Mouse (Mus musculus) fat pad, adult 2 months (tissue): Measurements from ENCODE around the gene Higd1a.
A peak's percentile ranks its signal among the peaks of the same experiment; 100 is the strongest.

Source experiments
- DNase-seq: peaks from one replicate; pipeline ENCODE4 v3.0.0-alpha.2; 2011; ENCODE audit warnings: low read depth, low spot score; ENCODE audit errors: extremely low read depth

Higd1a gene

DNA sequence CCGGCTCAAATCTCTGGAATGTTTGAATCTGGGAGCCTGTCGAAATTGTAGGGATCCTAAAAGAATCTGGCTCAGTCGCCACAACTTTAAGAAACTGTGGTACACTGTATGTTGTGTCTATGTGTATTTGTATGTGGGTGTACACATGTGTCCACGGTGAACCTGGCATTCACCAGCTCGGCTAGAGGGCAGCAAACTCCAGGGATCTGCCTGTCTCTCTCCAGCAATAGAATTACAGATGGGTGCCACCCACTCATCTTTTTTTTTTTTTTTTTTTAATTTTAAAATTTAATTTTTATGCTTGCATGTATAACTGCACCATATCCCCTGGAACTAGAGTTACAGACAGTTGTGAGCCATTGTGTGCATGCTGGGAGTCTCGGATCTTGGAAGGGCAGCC lies 23.1 kb upstream of the Higd1a start:
- no peak for DNase-seq

DNA sequence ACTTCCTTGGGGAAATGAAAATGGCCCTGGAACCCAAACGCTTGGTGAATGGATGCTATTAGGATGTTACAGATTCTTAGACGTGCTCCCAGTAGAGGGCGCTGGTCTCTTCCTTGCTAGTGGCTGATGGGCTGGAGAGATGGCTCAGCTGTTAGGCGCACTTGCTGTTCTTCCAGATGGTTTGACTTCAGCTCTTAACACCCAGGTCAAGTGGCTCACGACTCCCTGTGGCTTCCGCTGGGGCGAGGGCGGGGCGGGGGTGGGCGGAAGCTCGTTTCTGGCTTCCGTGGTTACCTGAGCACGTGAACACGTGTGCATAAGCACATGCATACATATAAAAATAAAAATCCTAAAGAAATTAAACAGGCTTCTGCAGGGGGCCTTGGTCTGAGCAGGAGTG lies 22.7 kb upstream of the Higd1a start:
- no peak for DNase-seq

DNA sequence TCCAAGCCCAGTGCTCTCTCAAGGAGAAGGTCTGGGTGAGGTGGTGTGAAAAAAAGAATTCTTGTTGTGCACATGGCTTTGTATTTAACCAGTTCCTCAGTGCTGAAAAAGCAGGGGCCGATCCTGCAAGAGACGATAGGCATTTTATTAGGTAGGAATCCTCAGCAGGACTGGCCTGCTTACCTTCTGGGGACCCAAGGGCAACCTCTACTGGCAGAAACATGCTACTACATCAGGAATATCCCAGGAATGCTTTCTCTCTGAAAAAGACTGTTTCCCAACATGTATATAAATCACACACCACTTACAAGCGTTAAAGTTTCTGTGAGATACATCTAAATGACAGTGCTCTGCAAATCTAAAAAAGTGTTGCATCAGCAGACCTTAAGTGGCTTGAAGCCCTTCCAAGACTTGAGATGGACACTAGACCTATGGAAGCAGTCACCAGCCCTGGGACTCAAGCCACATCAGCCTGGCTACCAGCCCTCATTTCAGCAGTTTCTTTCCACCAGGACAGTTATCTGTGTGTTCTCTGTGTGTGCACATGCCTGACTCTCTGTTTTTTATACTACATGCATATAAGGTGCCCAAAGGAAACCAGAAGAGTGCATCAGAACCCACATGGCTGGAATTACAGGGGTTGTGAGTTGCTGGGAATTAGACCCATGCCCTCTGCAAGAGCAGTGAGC lies 19.0 kb upstream of the Higd1a start:
- DNase-seq = no peak

DNA sequence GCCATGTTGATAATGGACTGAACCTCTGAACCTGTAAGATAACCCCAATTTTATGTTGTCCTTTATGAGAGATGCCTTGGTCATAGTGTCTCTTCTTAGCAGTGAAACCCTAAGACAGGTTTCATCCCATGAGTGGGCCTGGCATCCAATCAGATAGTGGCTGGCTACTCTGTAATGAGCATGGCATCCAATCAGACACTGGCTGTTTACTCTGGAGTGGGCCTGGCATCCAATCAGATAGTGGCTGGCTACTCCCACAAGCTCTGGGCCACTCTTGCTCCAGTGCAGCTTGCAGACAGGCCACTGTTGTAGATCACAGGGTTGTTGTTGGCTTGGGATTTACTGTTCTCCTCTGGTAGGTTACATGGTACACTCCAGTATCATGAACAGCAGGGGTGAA lies 15.4 kb upstream of the Higd1a start:
- DNase-seq = no peak

DNA sequence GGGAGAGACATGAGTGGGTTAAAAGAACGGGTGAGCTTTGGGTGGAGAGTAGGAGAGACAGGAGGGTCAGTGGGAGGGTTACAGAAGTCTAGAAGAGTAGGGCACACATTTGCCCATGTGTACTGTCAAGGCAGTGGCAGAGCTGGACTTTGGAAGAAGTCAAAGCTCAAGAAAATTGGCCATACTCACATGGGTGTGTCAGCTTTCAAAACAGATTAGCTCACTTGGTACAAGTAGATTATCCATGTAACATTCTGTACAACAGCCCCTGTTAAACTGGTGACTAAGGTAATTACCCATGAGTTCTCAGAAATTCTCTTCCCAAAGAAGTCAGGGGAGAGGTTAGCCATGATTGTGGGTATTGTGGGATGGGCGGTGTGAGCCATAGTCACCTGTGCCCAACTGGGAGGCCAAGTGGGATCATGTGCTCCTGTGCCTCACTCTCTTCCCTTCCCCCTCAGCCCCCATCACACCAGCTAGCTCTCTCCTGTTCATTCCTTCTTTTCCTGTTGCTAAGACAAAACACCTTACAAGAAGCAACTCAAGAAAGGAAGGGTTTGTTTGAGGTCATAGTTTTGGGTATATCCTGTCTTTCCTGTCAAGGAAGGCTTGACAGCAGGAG lies 14.0 kb upstream of the Higd1a start:
- DNase-seq = no peak

DNA sequence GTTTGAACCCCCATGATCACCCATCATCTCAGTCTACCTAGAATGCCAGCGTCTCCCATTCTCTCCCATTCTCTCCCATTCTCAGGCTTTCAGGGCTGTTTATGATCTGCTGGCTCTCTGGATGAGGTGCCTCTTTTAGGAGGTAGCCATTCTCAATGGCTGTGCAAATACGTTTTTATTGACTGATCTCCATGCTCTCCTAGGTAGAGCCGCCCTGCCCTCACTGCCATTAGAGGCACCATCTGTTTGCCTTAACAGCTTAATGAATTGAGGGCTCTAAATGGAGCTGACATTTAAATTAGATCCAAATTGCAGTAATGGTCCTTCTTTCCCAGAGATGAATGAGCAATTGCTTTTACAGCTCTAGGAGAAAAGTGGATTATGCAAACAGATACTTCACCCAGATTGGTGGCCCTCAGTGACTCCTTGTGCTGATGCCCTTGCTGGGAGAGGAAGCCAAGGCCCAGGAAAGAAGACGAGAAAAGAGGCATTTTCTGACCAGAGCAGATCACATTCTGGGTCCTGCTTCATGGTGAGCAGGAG lies 11.9 kb upstream of the Higd1a start:
- DNase-seq = no peak

DNA sequence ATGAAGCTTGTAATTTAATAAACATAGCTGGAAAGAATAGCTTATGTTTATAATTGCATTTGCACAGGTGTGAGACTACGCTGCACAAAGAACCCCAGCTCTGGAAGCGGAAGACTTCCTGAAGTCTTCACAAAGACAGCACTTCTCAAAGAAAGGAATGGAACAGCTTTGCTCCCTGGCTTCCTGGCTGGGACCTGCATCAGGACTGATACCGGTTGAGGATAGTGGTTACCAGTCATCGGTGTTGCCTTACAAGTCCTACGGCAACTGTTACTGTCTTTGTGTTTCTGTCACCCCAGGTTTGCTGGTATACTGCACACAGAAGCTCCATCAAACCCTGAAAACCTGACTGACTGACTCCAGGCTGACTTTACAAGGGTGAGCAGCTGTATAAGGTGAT lies 11.3 kb upstream of the Higd1a start:
- no peak for DNase-seq

DNA sequence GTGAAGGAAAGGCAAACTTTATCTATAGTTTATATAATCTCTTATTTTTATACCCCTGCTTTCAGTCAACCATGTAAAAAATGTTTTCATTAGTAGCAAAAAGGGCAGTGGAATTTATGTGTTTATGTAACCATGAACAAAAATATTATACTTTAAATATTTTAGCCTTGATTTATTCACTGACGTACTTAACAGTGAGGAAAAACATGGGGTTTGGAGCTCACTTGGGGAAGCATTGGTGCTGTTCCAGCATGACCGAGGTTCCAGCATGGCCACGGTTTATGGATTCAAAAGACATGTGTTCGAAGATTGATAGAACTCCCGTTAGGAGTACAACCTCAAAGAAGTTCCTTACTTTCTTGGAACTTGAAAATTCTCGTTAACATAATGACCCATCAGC lies 10.1 kb upstream of the Higd1a start:
- no peak for DNase-seq

DNA sequence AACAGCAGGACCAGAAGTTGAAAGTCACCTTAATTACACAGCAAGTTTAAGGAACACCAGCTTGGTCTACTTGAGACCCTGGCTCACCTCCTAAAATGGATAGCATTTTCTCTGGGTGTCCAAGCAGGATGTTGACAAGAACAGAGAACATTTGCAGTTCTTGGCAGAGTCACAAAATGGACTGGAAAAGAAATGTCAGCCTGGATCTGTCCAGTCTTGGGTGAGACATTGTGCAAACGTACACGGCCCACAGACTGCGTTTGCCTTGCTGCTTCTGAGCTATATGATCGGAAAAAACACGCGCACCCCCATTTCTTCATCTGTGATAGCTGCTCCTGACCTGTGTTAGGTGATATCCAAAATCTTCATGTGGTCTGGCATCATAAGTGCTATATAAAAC lies 9.5 kb upstream of the Higd1a start:
- no peak for DNase-seq

DNA sequence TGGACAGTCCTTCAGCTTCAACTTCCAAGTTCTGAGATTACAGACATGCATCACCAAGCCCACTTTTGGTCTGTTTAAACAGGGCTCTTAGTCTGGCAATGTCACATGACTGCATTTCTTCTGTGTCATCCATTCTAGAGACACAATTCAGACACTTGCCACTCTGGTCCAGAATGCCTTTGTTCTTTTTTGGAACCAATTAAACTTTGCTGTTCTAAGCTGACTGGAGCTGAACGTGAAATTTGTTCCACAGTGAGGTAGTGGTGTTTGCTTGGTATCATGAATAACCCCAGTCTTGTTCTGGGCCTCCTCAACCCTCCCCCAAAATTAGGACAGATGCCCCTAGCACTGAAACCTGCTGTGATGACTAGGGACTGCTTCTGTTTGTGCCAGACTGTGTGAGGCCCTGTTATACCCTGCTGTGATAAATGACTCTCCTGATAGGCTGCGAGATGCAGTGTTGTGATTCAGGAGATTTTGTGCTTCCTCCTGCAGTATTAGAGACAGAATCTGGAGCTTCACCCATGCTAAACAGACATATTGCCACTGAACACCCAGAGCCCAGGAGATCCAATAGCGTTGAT lies 7.4 kb upstream of the Higd1a start:
- no peak for DNase-seq

DNA sequence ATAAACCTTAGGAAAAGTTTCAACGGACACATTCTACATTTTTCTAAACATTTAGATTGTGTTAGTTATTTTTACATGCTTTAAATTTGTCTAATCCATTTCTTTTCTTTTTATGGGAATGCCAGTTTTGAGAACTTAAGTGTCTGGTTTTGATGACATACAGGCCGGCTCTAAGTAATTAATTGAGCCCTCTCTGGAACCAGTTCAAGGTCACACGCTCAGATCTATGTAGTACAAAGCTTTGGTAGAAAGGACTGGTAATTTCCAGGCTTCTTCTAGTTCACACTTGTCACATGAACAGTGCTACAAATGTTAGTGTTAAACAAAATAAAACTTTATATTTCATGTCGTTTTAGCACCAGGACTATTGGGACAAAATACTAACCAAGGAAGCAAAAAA lies 6.7 kb upstream of the Higd1a start:
- no peak for DNase-seq

DNA sequence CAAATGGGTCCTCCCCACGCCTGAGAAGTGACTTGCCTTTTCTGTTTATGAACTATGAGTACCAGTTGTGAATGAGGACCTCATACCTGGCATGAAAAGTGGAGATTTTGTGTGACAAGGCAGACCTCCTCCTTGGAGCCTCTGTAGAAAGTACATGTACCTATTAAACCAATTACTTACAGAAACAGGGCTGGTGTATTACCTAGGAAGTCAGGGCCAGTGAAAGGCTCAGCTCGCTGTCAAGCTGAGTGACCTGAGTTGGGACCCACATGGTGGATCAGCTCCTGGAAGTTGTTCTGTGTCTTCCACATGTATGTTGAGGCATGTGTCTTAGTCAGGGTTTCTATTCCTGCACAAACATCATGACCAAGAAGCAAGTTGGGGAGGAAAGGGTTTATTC lies 2.8 kb upstream of the Higd1a start:
- no peak for DNase-seq

DNA sequence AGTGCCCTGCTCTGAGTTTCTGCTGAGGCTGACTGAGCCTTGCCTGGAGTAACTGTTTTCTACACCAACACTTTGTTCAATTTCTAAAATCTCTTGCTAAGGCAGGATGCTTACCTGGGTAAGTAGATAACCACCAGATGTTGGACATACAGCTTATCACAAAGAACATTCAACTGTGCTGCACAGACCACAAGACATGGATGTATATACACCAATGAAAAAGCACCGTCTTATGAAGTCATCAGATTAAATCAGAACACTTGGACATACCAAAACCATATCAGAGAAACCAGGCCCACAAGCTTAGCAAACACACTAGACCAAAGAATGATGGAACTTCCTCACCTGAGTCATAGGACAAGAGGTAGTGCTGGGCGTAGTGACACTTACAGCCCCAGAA lies 1.2 kb upstream of the Higd1a start:
- DNase-seq = no peak

DNA sequence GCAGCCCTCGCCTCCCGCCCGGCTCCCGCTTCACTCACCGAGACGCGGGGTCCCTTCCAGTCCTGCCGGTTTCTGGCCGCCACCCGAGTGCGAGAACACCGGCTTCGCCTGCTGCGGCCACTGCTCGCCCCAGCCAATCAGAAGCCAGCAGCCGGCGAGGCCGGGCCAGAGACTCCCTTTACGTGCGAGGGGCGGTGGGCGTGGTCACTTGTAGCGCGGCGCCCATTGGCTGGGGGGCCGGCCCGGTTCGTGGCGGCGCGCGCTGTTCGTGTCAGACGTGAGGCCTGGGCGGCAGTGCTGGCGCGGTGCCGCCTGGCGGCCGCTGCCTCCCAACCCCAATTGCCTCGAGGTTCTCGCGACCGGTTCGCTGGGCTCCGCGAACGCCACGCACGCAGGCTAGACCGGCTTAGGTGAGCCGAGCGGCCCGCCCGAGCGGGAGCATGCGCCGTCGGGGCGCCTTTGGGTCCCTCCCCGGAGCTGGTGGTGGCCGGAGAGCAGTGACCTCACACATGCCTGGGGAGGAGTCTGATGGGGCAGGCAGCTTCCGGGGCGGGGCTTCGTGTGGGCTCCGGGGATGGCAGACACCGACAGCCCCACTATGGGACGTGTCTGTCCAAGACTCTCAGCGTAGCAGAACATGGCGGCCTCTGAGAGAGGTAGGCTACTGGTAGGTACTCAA lies 549 bp downstream of the Higd1a start:
- peak; percentile 36 for DNase-seq

DNA sequence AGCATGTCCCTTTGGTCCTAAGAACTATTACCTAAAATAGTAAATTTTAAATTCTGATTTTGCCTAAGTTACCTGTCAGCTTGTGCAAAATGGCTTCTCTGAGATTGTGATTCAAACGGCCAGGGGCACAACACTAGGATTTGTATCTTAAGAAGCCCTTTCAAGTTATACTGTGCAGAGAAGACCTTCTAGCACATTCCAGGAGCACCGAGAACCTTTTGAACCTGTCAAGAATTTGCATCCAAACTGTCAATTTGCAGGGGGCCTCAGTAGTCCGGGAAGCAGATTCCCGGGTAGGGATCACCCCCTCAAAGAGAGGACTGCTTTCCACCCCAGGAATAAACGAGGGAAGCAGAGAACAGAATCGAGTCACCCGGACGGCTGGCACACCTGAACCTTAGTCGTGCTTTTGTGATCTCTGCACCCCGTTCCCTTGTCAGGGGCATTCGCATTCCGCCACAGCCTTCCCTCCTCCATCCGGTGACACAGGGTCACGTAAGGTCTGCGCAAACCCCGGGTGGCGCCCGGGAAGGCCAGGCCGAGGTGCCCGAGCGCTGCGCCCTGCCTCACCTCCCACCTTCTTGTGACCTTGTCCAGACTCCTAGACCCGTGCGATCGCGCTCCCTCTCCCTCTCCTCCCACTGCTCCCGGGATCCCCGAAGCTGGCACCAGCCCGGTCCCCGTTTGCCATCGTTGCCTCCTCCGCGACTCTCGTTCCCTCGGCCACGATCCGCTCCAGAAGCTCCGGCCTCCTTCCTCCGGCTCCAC lies 1.3 kb downstream of the Higd1a start:
- DNase-seq = no peak

DNA sequence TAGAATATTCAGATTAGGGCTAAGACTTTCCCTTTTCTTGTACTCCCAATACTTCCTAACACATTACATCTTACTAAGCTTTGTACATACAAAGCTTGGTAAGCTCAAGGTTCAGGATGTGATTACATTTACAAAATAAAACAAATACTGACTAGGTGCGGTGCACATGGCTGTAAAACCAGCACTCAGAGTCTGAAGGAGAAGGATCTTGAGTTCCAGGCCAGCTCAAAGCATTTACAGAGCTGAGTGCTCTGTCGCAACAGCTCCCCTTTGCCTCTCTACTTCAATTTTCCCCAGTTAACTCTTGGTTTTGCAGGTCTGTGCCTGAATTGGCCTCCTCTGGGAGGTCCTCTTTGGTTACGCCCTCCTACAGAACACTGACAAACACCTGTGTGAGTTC lies 3.9 kb downstream of the Higd1a start:
- DNase-seq = no peak

DNA sequence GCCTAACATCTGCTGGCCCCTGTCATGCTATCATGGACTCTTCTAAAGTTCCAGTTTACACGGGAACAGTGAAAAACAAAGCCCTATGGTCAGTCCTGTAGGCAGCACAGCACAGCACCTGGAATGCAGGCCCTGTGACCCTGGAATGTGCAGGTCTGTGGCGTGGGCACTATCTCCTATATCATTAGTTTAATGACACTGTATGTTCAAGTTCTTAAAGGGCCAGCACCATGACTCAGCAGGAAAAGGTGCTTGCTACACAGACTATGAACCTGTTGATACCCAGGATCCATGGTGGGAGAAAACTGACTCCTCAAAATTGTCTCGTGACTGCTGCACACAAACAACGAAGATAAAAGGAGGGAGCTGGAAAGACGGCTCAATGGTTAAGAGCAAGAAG lies 10.3 kb downstream of the Higd1a start:
- no peak for DNase-seq

DNA sequence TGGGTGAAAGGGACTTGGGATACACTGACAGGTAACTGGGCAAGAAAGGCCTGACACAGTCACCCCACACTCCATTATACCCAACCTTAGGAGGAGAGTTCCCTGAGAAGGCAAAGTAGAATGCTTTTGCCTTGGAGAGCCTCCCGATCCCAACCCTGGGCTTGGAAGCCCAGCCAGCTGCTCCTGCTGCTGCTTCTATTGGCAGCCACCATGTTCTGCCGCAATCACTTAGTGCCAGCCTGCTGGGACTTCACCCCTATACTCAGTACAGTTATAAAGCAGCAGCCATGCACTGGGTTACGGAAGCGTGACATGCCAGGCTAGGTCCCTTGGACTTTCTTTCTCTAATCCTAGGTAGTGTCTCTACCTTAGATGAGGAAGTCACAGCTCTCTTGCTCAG lies 11.0 kb downstream of the Higd1a start:
- DNase-seq = no peak

DNA sequence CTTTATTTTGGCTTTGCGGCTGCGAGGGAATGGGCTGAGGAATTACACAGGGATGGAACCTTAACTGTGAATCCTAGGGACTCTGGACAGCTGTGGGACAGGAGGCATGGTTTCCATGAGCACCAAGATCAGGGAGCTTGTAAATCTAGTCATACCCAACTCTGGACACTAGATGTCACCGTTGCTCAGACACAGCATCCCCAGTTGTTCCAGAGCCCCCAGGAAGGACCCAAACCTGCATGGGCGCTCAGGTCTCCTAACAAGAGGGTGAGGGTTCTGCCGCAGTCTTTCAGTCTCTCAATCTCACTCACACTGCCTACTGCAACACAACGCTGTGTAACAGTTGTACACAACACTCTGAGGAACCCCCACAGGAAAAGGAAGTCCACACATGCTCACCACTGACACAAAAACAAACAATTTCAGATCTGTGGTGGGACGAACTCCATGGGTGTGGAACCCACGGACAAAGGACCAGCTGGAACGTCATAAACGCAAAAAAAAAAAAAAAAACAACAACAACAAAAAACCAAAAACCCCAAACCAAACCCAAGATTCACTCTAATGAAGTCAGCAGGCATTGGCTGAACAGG lies 11.5 kb downstream of the Higd1a start:
- DNase-seq = no peak

DNA sequence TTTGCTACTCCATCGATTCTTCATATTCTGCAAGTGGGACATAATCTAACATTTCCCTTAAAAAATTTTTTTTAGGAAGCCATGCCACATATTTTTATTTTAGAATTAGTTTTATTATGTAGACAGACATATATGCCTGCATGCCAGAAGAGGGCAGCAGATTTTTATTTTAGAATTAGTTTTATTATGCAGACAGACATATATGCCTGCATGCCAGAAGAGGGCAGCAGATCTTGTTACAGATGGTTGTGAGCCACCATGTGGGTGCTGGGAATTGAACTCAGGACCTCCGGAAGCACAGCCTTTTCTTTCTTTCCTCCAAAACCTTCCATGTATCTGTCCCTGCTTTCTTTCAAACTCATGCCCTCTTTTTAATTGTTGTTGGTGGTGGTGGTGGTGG lies 15.2 kb downstream of the Higd1a start:
- no peak for DNase-seq

DNA sequence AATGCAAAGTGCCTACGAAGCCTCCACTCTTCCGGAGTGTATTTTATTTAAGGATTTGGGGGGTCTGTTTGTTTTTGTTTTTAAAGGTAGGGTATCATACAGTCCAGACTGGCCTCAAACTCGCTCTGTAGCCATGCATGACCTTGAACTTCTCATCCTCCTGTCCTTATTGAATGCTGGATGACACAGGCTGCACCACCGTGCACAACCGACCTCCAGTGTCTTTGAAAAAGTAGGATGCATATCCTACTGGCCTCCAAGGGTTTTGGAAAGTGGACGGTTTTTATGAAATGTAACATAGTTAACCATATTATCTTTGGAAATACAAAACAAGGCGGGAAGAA lies 18.6 kb downstream of the Higd1a start:
- no peak for DNase-seq
